Mouse (Mus musculus) frontal cortex, postnatal 10 days (tissue): Measurements from ENCODE around the gene Vmn2r35.
"Not testable (repeated sequence)": the region's sequence is repeated elsewhere in the genome, so short reads cannot be mapped to it uniquely, and the experiment has no call there.

Experiments
- DNase-seq, 2 experiments: peaks; one replicate each; pipeline ENCODE4 v3.0.0; 2022; ENCODE audit warnings: low spot score in 2 of 2, mixed read lengths in 1 of 2

Gene Vmn2r35

DNA sequence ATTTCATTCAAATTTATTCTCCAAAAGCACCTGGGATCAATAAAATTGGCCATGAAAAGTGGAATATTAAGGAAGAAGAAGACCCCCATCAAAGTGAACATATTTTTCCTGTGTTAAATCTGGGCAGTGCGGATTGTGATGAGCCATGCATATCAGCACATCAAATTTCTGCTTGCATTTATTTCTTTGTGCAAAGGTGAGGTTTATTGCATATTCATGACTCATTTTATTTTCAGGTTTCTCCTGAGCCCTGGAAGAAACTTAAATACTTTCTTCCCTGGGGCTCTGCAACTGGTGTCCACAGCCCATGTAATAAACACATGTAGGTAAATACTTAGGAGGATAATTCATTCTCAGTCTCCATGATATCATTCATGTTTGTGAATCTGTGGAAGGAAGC is at the start of gene Vmn2r35:
Gene Vmn2r35 (minus strand): TSS at position 101 of the 400 bp plus-strand sequence.
- not testable (repeated sequence) for DNase-seq

DNA sequence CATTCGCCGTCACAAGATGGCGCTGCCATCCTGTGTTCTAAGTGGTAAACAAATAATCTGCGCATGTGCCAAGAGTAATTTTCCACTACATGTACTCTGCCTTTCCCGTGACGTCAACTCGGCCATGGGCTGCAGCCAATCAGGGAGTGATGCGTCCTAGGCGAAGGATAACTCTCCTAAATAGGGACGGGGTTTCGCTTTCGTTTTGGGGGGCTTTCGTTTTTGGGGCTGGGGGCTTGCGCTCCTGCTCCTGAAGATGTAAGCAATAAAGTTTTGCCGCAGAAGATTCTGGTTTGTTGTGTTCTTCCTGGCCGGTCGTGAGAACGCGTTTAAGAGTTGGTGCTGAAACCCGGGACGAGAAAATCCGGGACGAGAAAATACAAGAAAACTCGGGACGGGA is 25.5 kb downstream of the Vmn2r35 start:
- not testable (repeated sequence) for DNase-seq
